Mouse (Mus musculus) lung, postnatal 0 days (tissue): Measurements from ENCODE around the gene Bcor.

Experiments
- CTCF ChIP-seq: IDR thresholded peaks from 2 replicates; pipeline ENCODE4 v1.5.1; 2016; ENCODE audit warnings: antibody characterized with exemption, mild to moderate bottlenecking
- EP300 ChIP-seq: IDR thresholded peaks from 2 replicates; pipeline ENCODE4 v1.6.1; 2016; ENCODE audit warnings: antibody characterized with exemption, mild to moderate bottlenecking, control low read depth

DNA sequence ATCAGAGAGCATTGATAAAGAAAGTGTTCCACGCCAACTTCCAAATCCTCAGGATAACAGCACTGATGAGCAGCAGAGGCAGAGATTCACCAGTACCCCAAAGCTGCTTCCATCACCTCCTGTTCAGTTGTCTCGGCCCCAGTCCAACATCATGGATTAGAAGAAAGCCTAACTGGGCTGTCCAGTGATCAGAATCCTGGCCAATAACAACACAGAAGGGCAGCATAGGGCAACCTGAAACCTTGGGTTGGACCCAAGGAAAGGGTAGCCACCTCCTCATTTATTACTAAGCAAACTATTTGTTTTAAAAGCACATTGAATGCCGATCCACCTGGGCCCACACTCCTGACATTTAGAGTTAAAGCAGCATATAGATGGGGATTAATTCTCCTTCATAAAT, 99.3 kb downstream of the Bcor start:
- TF ChIP-seq EP300: no peak
- no peak for TF ChIP-seq CTCF
